Mouse (Mus musculus) cerebellum, adult (tissue): ENCODE data around the gene Plcxd2.

Source experiments
- ATAC-seq: cut with Nextera tagmentation; 2 replicates; pipeline ENCODE4 v1.9.2; 2017; ENCODE audit warnings: mild to moderate bottlenecking, moderate library complexity, mixed read lengths; ENCODE audit not compliant: insufficient number of reproducible peaks, low FRiP score, low TSS enrichment

Plcxd2 gene

GRCm38 (mm10) chr16:45942169-45942891 is 67.7 kb downstream of the Plcxd2 start:
- ATAC-seq: no peak

GRCm38 (mm10) chr16:45940701-45941100 is 69.3 kb downstream of the Plcxd2 start:
- ATAC-seq: no peak

- no peak for ATAC-seq
Observed at GRCm38 (mm10) chr16:45939436-45939835, 70.6 kb downstream of the Plcxd2 start.

- ATAC-seq: no peak
Observed at GRCm38 (mm10) chr16:45937381-45937780, 72.6 kb downstream of the Plcxd2 start.

- ATAC-seq: no peak
Observed at GRCm38 (mm10) chr16:45936521-45936920, 73.5 kb downstream of the Plcxd2 start.

- ATAC-seq: no peak
Observed at GRCm38 (mm10) chr16:45935956-45936483, 74.0 kb downstream of the Plcxd2 start.

GRCm38 (mm10) chr16:45934721-45935407 is 75.2 kb downstream of the Plcxd2 start:
- ATAC-seq: no peak

GRCm38 (mm10) chr16:45930308-45930707 is 79.7 kb downstream of the Plcxd2 start:
- ATAC-seq: no peak

- no peak for ATAC-seq
Observed at GRCm38 (mm10) chr16:45928090-45928489, 81.9 kb downstream of the Plcxd2 start.

- ATAC-seq: no peak
Observed at GRCm38 (mm10) chr16:45927601-45928000, 82.4 kb downstream of the Plcxd2 start.

GRCm38 (mm10) chr16:45926875-45927274 is 83.1 kb downstream of the Plcxd2 start:
- no peak for ATAC-seq

GRCm38 (mm10) chr16:45923731-45924424 is 86.1 kb downstream of the Plcxd2 start:
- no peak for ATAC-seq

GRCm38 (mm10) chr16:45922546-45923229 is 87.3 kb downstream of the Plcxd2 start:
- no peak for ATAC-seq

- ATAC-seq: no peak
Observed at GRCm38 (mm10) chr16:45919572-45919971, 90.4 kb downstream of the Plcxd2 start.
